Mouse (Mus musculus): ENCODE results near the gene Kif5c. TPM values are rescaled to one million over a fixed set of nuclear protein-coding genes. Genes with fewer than 3 reads are reported as not detected.

Kif5c gene
- total RNA-seq, 2 experiments from 2014 or later = 8.2 to 14.3 TPM

GRCm38 (mm10) chr2:49621234-49621633 lies 2.1 kb downstream of the Kif5c start:
- DNase-seq = no peak

- no peak for DNase-seq
Measured at GRCm38 (mm10) chr2:49625581-49625980, 6.5 kb downstream of the Kif5c start.

- DNase-seq = no peak
Measured at GRCm38 (mm10) chr2:49627611-49628010, 8.5 kb downstream of the Kif5c start.

- no peak for DNase-seq
Measured at GRCm38 (mm10) chr2:49628094-49628705, 9.1 kb downstream of the Kif5c start.

GRCm38 (mm10) chr2:49629181-49629580 lies 10.1 kb downstream of the Kif5c start:
- no peak for DNase-seq

- peak; percentile 16 for DNase-seq
Measured at GRCm38 (mm10) chr2:49630636-49631035, 11.5 kb downstream of the Kif5c start.

- DNase-seq = no peak
Measured at GRCm38 (mm10) chr2:49633231-49633630, 14.1 kb downstream of the Kif5c start.

GRCm38 (mm10) chr2:49642761-49643160 lies 23.7 kb downstream of the Kif5c start:
- no peak for DNase-seq

GRCm38 (mm10) chr2:49643756-49644155 lies 24.7 kb downstream of the Kif5c start:
- no peak for DNase-seq

GRCm38 (mm10) chr2:49647591-49647990 lies 28.5 kb downstream of the Kif5c start:
- no peak for DNase-seq

- no peak for DNase-seq
Measured at GRCm38 (mm10) chr2:49648344-49648743, 29.2 kb downstream of the Kif5c start.

GRCm38 (mm10) chr2:49648806-49649205 lies 29.7 kb downstream of the Kif5c start:
- no peak for DNase-seq

GRCm38 (mm10) chr2:49649211-49649610 lies 30.1 kb downstream of the Kif5c start:
- no peak for DNase-seq

GRCm38 (mm10) chr2:49651737-49652136 lies 32.6 kb downstream of the Kif5c start:
- DNase-seq = no peak

GRCm38 (mm10) chr2:49654606-49655005 lies 35.5 kb downstream of the Kif5c start:
- no peak for DNase-seq

GRCm38 (mm10) chr2:49655195-49655873 lies 36.2 kb downstream of the Kif5c start:
- DNase-seq = peak; percentile 8

- no peak for DNase-seq
Measured at GRCm38 (mm10) chr2:49655874-49656195, 36.7 kb downstream of the Kif5c start.

GRCm38 (mm10) chr2:49656988-49657387 lies 37.9 kb downstream of the Kif5c start:
- no peak for DNase-seq

GRCm38 (mm10) chr2:49657666-49658065 lies 38.6 kb downstream of the Kif5c start:
- no peak for DNase-seq

GRCm38 (mm10) chr2:49658988-49659387 lies 39.9 kb downstream of the Kif5c start:
- no peak for DNase-seq

- DNase-seq = no peak
Measured at GRCm38 (mm10) chr2:49659964-49660363, 40.9 kb downstream of the Kif5c start.

- no peak for DNase-seq
Measured at GRCm38 (mm10) chr2:49660375-49660923, 41.4 kb downstream of the Kif5c start.

- no peak for DNase-seq
Measured at GRCm38 (mm10) chr2:49661348-49661747, 42.2 kb downstream of the Kif5c start.

GRCm38 (mm10) chr2:49661872-49662271 lies 42.8 kb downstream of the Kif5c start:
- no peak for DNase-seq

All from adrenal gland, postnatal 10 days (tissue).